Mouse (Mus musculus) heart, postnatal 0 days (tissue): ENCODE data around the gene Fut2.

Source experiments
- CTCF ChIP-seq: IDR thresholded peaks from 2 replicates; pipeline ENCODE4 v1.5.1; 2016; ENCODE audit warnings: antibody characterized with exemption, control low read depth, low read depth
- EP300 ChIP-seq: IDR thresholded peaks from 2 replicates; pipeline ENCODE4 v1.6.1; 2016; ENCODE audit warnings: antibody characterized with exemption, low read depth

- TF ChIP-seq CTCF (no peak), EP300 (no peak)
Measured at GRCm38 (mm10) chr7:45703521-45704033, 37.4 kb upstream of the Fut2 start.
